Mouse (Mus musculus) Patski (cell line): ENCODE results near the gene Nek2. TPM values are rescaled to one million over a fixed set of nuclear protein-coding genes. Genes with fewer than 3 reads are reported as not detected.

Experiments used
- ATAC-seq: fragments of 100-300 bp; one replicate; pipeline ENCODE4 v1.8.0; 2021
- CTCF ChIA-PET: fragments of 350-600 bp; sonication (Branson Sonifier 250); formaldehyde crosslinking; loops from one replicate; lab custom pipeline; 2022; ENCODE audit warnings: inconsistent platforms; lab: Charles Lee
- POLR2A ChIA-PET: fragments of 350-600 bp; sonication (Branson Sonifier 250); formaldehyde crosslinking; loops from one replicate; lab custom pipeline; 2022; ENCODE audit warnings: antibody characterized with exemption, inconsistent platforms; lab: Charles Lee
- DNase-seq: peaks from one replicate; pipeline ENCODE4 v3.0.0-alpha.2; 2011; ENCODE audit warnings: low read depth, low spot score
- H3K27me3 ChIP-seq: fragments of 371-371 bp; one replicate; pipeline ENCODE4 v1.5.1; 2021
- CTCF ChIP-seq: fragments of 100-300 bp; IDR thresholded peaks from one replicate; pipeline ENCODE4 v1.5.1; 2021
- in situ Hi-C: fragments of 300-500 bp; cut with MboI; formaldehyde crosslinking; loops from 3 replicates; pipeline ENCODE4 v1.11.1; 2018; ENCODE audit warnings: low pct_unique_long_range_greater_than_20kb, mixed read lengths
- polyA plus RNA-seq: library from polyadenylated mRNA; unstranded; gene quantifications from one replicate; pipeline ENCODE4 v1.2.3, GENCODE M21; 2021

Nek2 gene
- polyA plus RNA-seq, 1 experiment from 2014 or later = 34.7 TPM

GRCm38 (mm10) chr1:191812949-191813691 is 8.1 kb upstream of the Nek2 start:
- no peaks in the 10 kb centered on the region for H3K27me3 ChIP-seq
- TF ChIP-seq CTCF = no peak
- no peak for DNase-seq
- ATAC-seq = no peak
- in situ Hi-C loops = loop anchor here (25.0 kb wide), 1 partner anchor 451 kb away; no protein-coding TSS in a partner anchor
- POLR2A ChIA-PET = no interaction called here
- CTCF ChIA-PET = interaction anchor here (2.2 kb wide), 1 partner anchor 237 kb away, joined by 5 read pairs; no protein-coding TSS in a partner anchor

GRCm38 (mm10) chr1:191814240-191814639 is 7.0 kb upstream of the Nek2 start:
- TF ChIP-seq CTCF = no peak
- in situ Hi-C loops = loop anchor here (25.0 kb wide), 1 partner anchor 452 kb away; no protein-coding TSS in a partner anchor
- H3K27me3 ChIP-seq = no peaks in the 10 kb centered on the region
- ChIA-PET CTCF (interaction anchor here (1.1 to 2.2 kb wide), 3 partner anchors 97 to 238 kb away, joined by 3 to 5 read pairs (median 3); no protein-coding TSS in a partner anchor), POLR2A (no interaction called here)
- ATAC-seq = no peak
- no peak for DNase-seq

- ChIA-PET CTCF (interaction anchor here (0.8 to 2.2 kb wide), 4 partner anchors 11 to 239 kb away, joined by 3 to 5 read pairs (median 3); no protein-coding TSS in a partner anchor), POLR2A (no interaction called here)
- ATAC-seq = no peak
- in situ Hi-C loops = loop anchor here (5.0 to 25.0 kb wide), 3 partner anchors 93 to 453 kb away; no protein-coding TSS in a partner anchor
- DNase-seq = no peak
- no peaks in the 10 kb centered on the region for H3K27me3 ChIP-seq
- TF ChIP-seq CTCF = no peak
Measured at GRCm38 (mm10) chr1:191814935-191815334, 6.3 kb upstream of the Nek2 start.

- ChIA-PET CTCF (interaction anchor here (1.1 to 7.2 kb wide), 3 partner anchors 8 to 240 kb away, joined by 3 to 47 read pairs (median 3); partner anchors contain the start of genes Dtl and Ints7), POLR2A (interaction anchor here (2.1 kb wide), 1 partner anchor 241 kb away, joined by 9 read pairs; the partner anchor contains the start of genes Dtl and Ints7)
- ATAC-seq = no peak
- TF ChIP-seq CTCF = no peak
- in situ Hi-C loops = loop anchor here (5.0 to 25.0 kb wide), 3 partner anchors 94 to 454 kb away; no protein-coding TSS in a partner anchor
- no peak for DNase-seq
- H3K27me3 ChIP-seq = no peaks in the 10 kb centered on the region
Measured at GRCm38 (mm10) chr1:191816596-191816995, 4.6 kb upstream of the Nek2 start.

GRCm38 (mm10) chr1:191817418-191818144 is 3.7 kb upstream of the Nek2 start:
- DNase-seq = no peak
- H3K27me3 ChIP-seq = no peaks in the 10 kb centered on the region
- ATAC-seq = peak; percentile 80
- in situ Hi-C loops = loop anchor here (5.0 to 25.0 kb wide), 3 partner anchors 95 to 455 kb away; no protein-coding TSS in a partner anchor
- ChIA-PET CTCF (interaction anchor here (0.6 to 7.2 kb wide), 25 partner anchors 9 to 518 kb away, joined by 3 to 70 read pairs (median 4); partner anchors contain the start of genes Dtl and Ints7), POLR2A (interaction anchor here (0.8 to 2.1 kb wide), 2 partner anchors 87 to 242 kb away, joined by 5 to 9 read pairs; partner anchors contain the start of genes Dtl and Ints7)
- TF ChIP-seq CTCF = no peak

- in situ Hi-C loops = loop anchor here (5.0 to 25.0 kb wide), 3 partner anchors 96 to 456 kb away; no protein-coding TSS in a partner anchor
- DNase-seq (no peak), ATAC-seq (peak; percentile 22)
- ChIA-PET POLR2A (interaction anchor here (0.8 to 2.1 kb wide), 2 partner anchors 87 to 242 kb away, joined by 5 to 9 read pairs; partner anchors contain the start of genes Dtl and Ints7), CTCF (interaction anchor here (0.6 to 7.2 kb wide), 24 partner anchors 9 to 519 kb away, joined by 3 to 70 read pairs (median 4); partner anchors contain the start of genes Dtl and Ints7)
- TF ChIP-seq CTCF = no peak
- H3K27me3 ChIP-seq = no peaks in the 10 kb centered on the region
Measured at GRCm38 (mm10) chr1:191818145-191818631, 3.1 kb upstream of the Nek2 start.

- no peak for ATAC-seq
- DNase-seq = no peak
- no peak for TF ChIP-seq CTCF
- ChIA-PET CTCF (interaction anchor here (1.2 to 7.2 kb wide), 5 partner anchors 16 to 256 kb away, joined by 4 to 70 read pairs (median 5); partner anchors contain the start of genes Dtl and Ints7), POLR2A (no interaction called here)
- in situ Hi-C loops = loop anchor here (5.0 to 25.0 kb wide), 3 partner anchors 97 to 457 kb away; no protein-coding TSS in a partner anchor
- no peaks in the 10 kb centered on the region for H3K27me3 ChIP-seq
Measured at GRCm38 (mm10) chr1:191819026-191819425, 2.2 kb upstream of the Nek2 start.

- DNase-seq = no peak
- H3K27me3 ChIP-seq = no peaks in the 10 kb centered on the region
- ChIA-PET CTCF (interaction anchor here (5.3 to 7.2 kb wide), 2 partner anchors 238 to 244 kb away, joined by 47 to 70 read pairs; partner anchors contain the start of genes Dtl and Ints7), POLR2A (no interaction called here)
- in situ Hi-C loops = loop anchor here (25.0 kb wide), 1 partner anchor 459 kb away; no protein-coding TSS in a partner anchor
- no peak for TF ChIP-seq CTCF
- no peak for ATAC-seq
Measured at GRCm38 (mm10) chr1:191820951-191821325, 306 bp upstream of the Nek2 start.

GRCm38 (mm10) chr1:191829124-191829523 is 7.9 kb downstream of the Nek2 start:
- DNase-seq (no peak), ATAC-seq (no peak)
- ChIA-PET CTCF (interaction anchor here (1.3 to 4.6 kb wide), 4 partner anchors 47 to 264 kb away, joined by 3 to 37 read pairs (median 10); partner anchors contain the start of gene Traf5), POLR2A (interaction anchor here (0.7 kb wide), 1 partner anchor 57 kb away, joined by 3 read pairs; no protein-coding TSS in a partner anchor)
- no peak for TF ChIP-seq CTCF
- H3K27me3 ChIP-seq = no peaks in the 10 kb centered on the region
- in situ Hi-C loops = loop anchor here (25.0 kb wide), 1 partner anchor 883 kb away; no protein-coding TSS in a partner anchor
